Mouse (Mus musculus) embryonic facial prominence, embryonic 11.5 days (tissue): ENCODE results near the gene Cadps. TPM values are rescaled to one million over a fixed set of nuclear protein-coding genes. Genes with fewer than 3 reads are reported as not detected.

Experiments
- ATAC-seq: fragments of 200-750 bp; cut with Nextera tagmentation; replicated peaks from 2 replicates; pipeline ENCODE4 v1.8.0; 2017; ENCODE audit warnings: low read depth; ENCODE audit not compliant: insufficient number of reproducible peaks, low FRiP score, low TSS enrichment
- DNase-seq: peaks from one replicate; pipeline ENCODE4 v3.0.0-alpha.2; 2015; ENCODE audit warnings: low spot score
- H3K27ac ChIP-seq: fragments of 300-500 bp; sonication (generic); replicated peaks from 2 replicates; pipeline ENCODE4 v1.5.1; 2014; ENCODE audit warnings: mild to moderate bottlenecking, low read depth, low read length, control low read depth
- H3K27me3 ChIP-seq: fragments of 300-500 bp; sonication (generic); 2 replicates; pipeline ENCODE4 v1.6.1; 2014; ENCODE audit warnings: mild to moderate bottlenecking, low read length, moderate library complexity, mixed read lengths; ENCODE audit not compliant: control insufficient read depth, insufficient read depth
- H3K36me3 ChIP-seq: fragments of 300-500 bp; sonication (generic); replicated peaks from 2 replicates; pipeline ENCODE4 v1.6.1; 2014; ENCODE audit warnings: low read depth, mild to moderate bottlenecking, low read length, moderate library complexity, mixed read lengths; ENCODE audit not compliant: control insufficient read depth, insufficient read depth
- H3K4me1 ChIP-seq: fragments of 300-500 bp; sonication (generic); 2 replicates; pipeline ENCODE4 v1.6.1; 2014; ENCODE audit warnings: low read length, mixed read lengths; ENCODE audit not compliant: control insufficient read depth, insufficient read depth
- H3K4me2 ChIP-seq: fragments of 300-500 bp; sonication (generic); 2 replicates; pipeline ENCODE4 v1.6.1; 2014; ENCODE audit warnings: low read depth, mild to moderate bottlenecking, control low read depth, low read length, moderate library complexity
- H3K4me3 ChIP-seq: fragments of 300-500 bp; sonication (generic); 2 replicates; pipeline ENCODE4 v1.5.1; 2014; ENCODE audit warnings: low read depth, low read length, control low read depth
- H3K9ac ChIP-seq: fragments of 300-500 bp; sonication (generic); replicated peaks from 2 replicates; pipeline ENCODE4 v1.6.1; 2014; ENCODE audit warnings: mild to moderate bottlenecking, control low read depth, low read length
- H3K9me3 ChIP-seq: fragments of 300-500 bp; sonication (generic); replicated peaks from 2 replicates; pipeline ENCODE4 v1.6.1; 2016; ENCODE audit warnings: mild to moderate bottlenecking, low read length, inconsistent platforms, mixed read lengths; ENCODE audit not compliant: control insufficient read depth
- WGBS: fragments of 180-500 bp; shearing (Covaris S2); extraction: QIAGEN DNeasy Blood & Tissue Kit; methylation state at CpG from one replicate; pipeline ENCODE4 v1.1.7; 2014; 5-methylcytosine and 5-hydroxymethylcytosine counted together
- polyA plus RNA-seq: library from polyadenylated mRNA; unstranded; fragments of >200 nt; fragmentation: Nextera tagmentation; extraction: Ambion mirVana; gene quantifications from 2 replicates; pipeline ENCODE4 v1.2.1, GENCODE M21; 2014

Gene Cadps
- polyA plus RNA-seq, 1 experiment from 2014 or later: 5.3 TPM

DNA sequence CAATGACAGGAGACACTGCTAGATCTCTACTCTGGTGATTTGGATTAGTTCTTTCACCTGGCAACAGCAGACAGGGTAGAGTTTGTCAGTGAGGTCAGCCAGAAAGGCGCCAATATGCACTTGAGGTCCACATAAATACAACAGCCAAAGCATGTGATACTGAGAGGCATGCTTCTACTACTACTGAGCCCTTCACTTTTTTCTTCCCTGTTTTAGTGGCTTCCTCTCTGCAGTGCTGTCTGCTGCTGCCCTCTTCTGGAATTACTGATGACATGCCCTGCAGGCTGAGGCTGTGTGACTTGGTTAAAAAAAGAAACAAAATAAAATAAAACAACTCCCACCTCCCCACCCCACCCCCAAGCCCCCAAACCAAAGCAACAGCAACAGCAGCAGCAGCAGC, 291.8 kb downstream of the Cadps start:
- DNase-seq (peak; percentile 60), ATAC-seq (no peak)
- Histone ChIP-seq H3K4me1 (no peaks in the 10 kb centered on the region), H3K4me3 (no peak overlapping the region), H3K27me3 (peaks cover 2% of the 10 kb centered on the region; the same call in 1 of the 2 replicates), H3K9ac (no peak overlapping the region), H3K36me3 (no peaks in the 10 kb centered on the region), H3K9me3 (no peaks in the 10 kb centered on the region), H3K27ac (no peak overlapping the region), H3K4me2 (no peak overlapping the region)
- 35% methylated on average over 1 of the region's 1 CpGs for WGBS

DNA sequence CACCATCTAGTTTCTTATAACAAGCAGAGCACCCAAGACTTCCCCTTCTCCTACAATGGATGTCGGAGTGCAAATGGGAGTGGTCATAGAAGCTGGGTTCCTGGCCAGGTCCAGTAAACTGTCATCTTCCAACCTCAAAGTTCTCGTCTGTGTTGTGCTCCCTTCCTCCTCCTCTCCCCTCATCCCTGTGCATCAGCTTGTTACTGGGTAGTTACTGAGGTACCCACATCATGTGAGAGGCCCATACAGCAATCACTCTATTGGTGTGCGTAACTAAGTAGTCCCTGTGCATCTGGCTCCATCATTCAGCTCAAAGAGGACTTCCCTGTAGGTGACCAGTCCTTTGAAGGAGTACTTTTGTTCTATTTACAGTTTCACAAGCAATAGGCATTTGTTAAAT, 292.3 kb downstream of the Cadps start:
- Histone ChIP-seq H3K4me2 (no peak overlapping the region), H3K27ac (no peak overlapping the region), H3K27me3 (peaks cover 2% of the 10 kb centered on the region; the same call in 1 of the 2 replicates), H3K9ac (no peak overlapping the region), H3K4me1 (no peaks in the 10 kb centered on the region), H3K4me3 (no peak overlapping the region), H3K9me3 (no peaks in the 10 kb centered on the region), H3K36me3 (no peaks in the 10 kb centered on the region)
- ATAC-seq (peak; percentile 53), DNase-seq (no peak)
- 72% methylated on average over 3 of the region's 3 CpGs for WGBS

DNA sequence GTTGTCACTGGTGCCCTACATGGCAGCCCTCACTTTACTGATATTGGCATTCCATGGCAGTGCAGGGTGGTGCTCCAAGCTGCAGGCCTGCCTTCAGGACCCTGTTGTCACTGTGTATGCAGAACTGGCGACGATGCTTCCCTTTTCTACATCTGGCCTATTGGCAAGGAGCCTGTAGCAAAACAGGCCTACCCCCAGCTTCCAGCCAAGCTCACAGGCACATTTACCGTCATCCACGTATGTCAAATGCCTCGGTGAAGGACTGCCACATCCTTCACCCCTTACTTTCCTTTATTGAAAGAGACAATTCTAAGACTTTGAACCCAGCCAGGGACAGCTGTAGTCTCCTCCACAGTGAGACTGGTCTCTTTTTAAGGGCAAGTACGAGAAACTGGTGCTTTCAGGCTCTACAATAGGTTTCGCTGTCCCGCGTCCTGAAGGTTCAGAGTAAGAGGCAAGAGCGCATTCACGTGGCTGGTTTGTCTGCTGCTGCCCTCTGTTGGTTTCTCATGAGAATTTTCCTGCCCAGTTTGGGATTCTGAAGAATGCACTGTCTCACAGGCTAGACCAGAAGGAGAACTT, 292.8 kb downstream of the Cadps start:
- DNase-seq (peak; percentile 89), ATAC-seq (peak; percentile 49; the same call in 1 of the 2 replicates)
- H3K4me3 ChIP-seq: no peak overlapping the region
- H3K4me2 ChIP-seq: no peak overlapping the region
- no peaks in the 10 kb centered on the region for H3K36me3 ChIP-seq
- H3K27ac ChIP-seq: no peak overlapping the region
- 12% methylated on average over 11 of the region's 11 CpGs for WGBS
- H3K27me3 ChIP-seq: peaks cover 2% of the 10 kb centered on the region; the same call in 1 of the 2 replicates
- no peaks in the 10 kb centered on the region for H3K9me3 ChIP-seq
- no peak overlapping the region for H3K9ac ChIP-seq
- no peaks in the 10 kb centered on the region for H3K4me1 ChIP-seq

GRCm38 (mm10) chr14:12527296-12527695, 295.6 kb downstream of the Cadps start:
- no peak overlapping the region for H3K4me2 ChIP-seq
- no peaks in the 10 kb centered on the region for H3K9me3 ChIP-seq
- H3K4me1 ChIP-seq: no peaks in the 10 kb centered on the region
- no peaks in the 10 kb centered on the region for H3K36me3 ChIP-seq
- no peak overlapping the region for H3K9ac ChIP-seq
- H3K27me3 ChIP-seq: peaks cover 2% of the 10 kb centered on the region; the same call in 1 of the 2 replicates
- ATAC-seq (no peak), DNase-seq (no peak)
- WGBS: 81% methylated on average over 5 of the region's 5 CpGs
- no peak overlapping the region for H3K4me3 ChIP-seq
- H3K27ac ChIP-seq: no peak overlapping the region

- ATAC-seq (no peak), DNase-seq (no peak)
- H3K4me3 ChIP-seq: no peak overlapping the region
- H3K4me2 ChIP-seq: no peak overlapping the region
- no peak overlapping the region for H3K27ac ChIP-seq
- 85% methylated on average over 7 of the region's 7 CpGs for WGBS
- H3K9ac ChIP-seq: no peak overlapping the region
- no peaks in the 10 kb centered on the region for H3K4me1 ChIP-seq
- H3K36me3 ChIP-seq: no peaks in the 10 kb centered on the region
- H3K27me3 ChIP-seq: no peaks in the 10 kb centered on the region
- no peaks in the 10 kb centered on the region for H3K9me3 ChIP-seq
Observed at GRCm38 (mm10) chr14:12507018-12507417, 315.9 kb downstream of the Cadps start.

DNA sequence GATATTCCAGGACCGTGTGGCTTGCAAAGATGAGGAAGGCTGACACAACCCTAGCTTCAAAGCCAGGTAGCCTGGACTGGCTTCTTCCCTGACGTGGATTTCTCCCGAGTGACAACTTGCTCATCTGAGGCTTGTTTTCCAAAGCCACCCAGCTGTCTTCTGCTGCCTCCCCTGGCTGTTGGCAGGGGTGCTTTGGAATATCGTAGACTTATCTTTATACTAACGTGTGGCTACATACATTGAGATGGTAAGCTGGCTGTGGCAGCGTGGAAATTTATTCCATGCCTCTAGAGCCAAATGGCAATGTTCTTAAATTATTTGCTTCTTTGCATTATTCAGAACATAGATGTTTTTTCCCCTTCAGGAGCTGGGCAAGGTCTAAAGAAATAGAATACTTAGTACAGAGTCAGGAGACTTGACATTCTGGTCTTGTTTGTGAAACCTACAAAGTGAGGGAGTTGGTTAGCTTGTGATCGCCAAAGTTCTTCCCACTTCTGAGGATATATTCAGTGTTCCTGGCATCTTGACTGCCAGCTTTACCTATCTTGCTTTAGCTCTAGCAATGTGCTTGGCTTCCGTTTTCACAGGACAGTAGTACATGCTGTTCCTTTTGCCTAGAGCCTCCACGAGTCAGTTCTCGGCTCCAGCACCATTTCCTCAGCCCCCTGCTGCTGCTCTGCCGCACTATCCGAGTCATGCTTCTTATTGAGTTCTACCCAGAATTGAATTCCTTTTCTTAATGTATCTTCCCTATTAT, 318.5 kb downstream of the Cadps start:
- no peak for DNase-seq
- no peaks in the 10 kb centered on the region for H3K27me3 ChIP-seq
- H3K9me3 ChIP-seq: no peaks in the 10 kb centered on the region
- H3K4me2 ChIP-seq: no peak overlapping the region
- no peaks in the 10 kb centered on the region for H3K36me3 ChIP-seq
- H3K4me3 ChIP-seq: no peak overlapping the region
- no peak for ATAC-seq
- H3K9ac ChIP-seq: no peak overlapping the region
- WGBS: 85% methylated on average over 12 of the region's 12 CpGs
- H3K4me1 ChIP-seq: no peaks in the 10 kb centered on the region
- no peak overlapping the region for H3K27ac ChIP-seq

DNA sequence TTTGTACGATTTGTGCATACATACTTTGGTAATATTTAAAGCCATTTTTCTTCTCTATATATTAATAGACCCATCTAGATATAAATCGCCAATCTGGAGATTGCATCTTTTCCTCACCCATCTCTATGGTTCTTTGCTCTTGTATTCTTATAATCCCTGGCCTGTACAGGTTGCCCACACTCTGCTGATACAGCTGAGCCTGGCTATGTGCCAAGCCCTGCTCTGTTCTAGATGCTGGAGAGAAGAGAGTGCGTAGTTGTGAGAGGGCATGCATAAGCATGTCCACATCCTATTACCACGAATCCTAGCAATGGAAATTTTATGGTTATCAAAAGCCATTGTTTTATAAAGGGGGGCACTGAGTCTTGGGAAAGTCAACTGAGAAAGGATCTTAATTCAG, 360.7 kb downstream of the Cadps start:
- Histone ChIP-seq H3K9me3 (no peaks in the 10 kb centered on the region), H3K9ac (no peak overlapping the region), H3K4me1 (no peaks in the 10 kb centered on the region), H3K27me3 (no peaks in the 10 kb centered on the region), H3K4me2 (no peak overlapping the region), H3K36me3 (no peaks in the 10 kb centered on the region), H3K4me3 (no peak overlapping the region), H3K27ac (no peak overlapping the region)
- ATAC-seq: no peak
- no peak for DNase-seq
- 84% methylated on average over 4 of the region's 4 CpGs for WGBS

DNA sequence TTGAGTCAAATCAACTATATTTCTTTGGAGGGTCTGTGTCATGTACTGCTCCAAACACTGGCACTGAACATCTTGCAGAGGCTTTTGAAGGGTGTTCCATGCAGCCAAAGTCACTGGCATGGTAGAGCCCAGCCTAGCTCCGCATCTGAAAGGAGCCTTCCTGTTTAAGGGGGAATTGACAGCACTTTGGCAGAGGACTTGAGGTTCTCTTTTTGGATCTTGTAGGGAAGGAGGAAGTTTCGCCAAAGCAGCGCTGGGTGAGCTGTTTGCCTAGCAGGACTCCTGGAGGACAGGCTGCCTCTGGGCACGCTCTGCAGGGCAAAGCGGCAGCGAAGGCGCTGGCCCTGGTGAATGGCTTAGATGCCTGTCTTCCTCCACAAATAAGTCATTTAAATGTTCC, 363.2 kb downstream of the Cadps start:
- Histone ChIP-seq H3K9ac (no peak overlapping the region), H3K4me3 (no peak overlapping the region), H3K4me1 (no peaks in the 10 kb centered on the region), H3K4me2 (no peak overlapping the region), H3K27me3 (no peaks in the 10 kb centered on the region), H3K36me3 (no peaks in the 10 kb centered on the region), H3K27ac (no peak overlapping the region), H3K9me3 (no peaks in the 10 kb centered on the region)
- no peak for ATAC-seq
- DNase-seq: no peak
- 54% methylated on average over 7 of the region's 7 CpGs for WGBS
